Mouse (Mus musculus): ENCODE data around the gene Faap100.

DNA sequence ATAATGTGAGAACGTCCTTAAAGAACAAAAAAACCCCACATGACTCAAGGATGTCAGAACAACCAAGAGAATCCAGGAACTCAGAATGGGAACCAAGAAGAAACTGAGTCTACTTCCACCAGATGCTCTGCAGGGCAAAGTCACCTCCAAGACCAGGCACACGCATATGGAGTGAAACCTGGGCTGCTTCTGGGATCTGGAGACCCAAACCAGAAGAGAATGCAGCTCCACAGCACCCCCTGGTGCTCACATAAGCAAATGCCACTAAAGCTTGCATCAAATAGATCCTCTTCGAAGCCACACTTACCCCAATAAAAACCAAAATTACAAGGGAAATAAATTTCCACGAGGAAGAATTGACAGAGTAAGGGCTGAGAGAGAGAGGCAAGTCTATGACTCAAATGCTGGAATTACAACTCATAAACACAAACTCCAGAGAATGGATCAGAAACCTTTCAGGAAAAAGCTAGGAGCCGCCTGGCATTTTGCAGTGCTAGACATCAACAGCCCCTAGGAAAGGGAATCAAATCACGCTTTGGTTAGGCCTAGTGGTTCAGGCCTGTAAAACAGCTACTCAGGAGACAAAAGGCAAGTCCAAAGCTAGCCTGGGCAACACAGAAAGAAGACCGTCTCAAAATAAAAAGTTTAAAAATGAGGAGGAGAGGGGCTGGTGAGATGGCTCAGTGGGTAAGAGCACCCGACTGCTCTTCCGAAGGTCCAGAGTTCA, 45.2 kb upstream of the Faap100 start:
- peak; percentile 82 for TF ChIP-seq CTCF (IDR thresholded peaks at IDR 0.05; ENCODE audit: low read depth)
- TF ChIP-seq EP300 (optimal IDR thresholded peaks at IDR 0.05) = no peak

All from stomach, postnatal 0 days (tissue).